Mouse (Mus musculus): ENCODE results near the gene Traf3ip2.

The Traf3ip2 gene

GRCm38 (mm10) chr10:39600115-39600514 is 12.6 kb upstream of the Traf3ip2 start:
- no peak for DNase-seq (ENCODE audit: low read depth, low spot score)

GRCm38 (mm10) chr10:39601068-39601467 is 11.7 kb upstream of the Traf3ip2 start:
- no peak for DNase-seq (ENCODE audit: low read depth, low spot score)

GRCm38 (mm10) chr10:39606434-39606833 is 6.3 kb upstream of the Traf3ip2 start:
- DNase-seq (ENCODE audit: low read depth, low spot score) = no peak

GRCm38 (mm10) chr10:39611234-39611633 is 1.5 kb upstream of the Traf3ip2 start:
- DNase-seq (ENCODE audit: low read depth, low spot score) = no peak

- DNase-seq (ENCODE audit: low read depth, low spot score) = no peak
Measured at GRCm38 (mm10) chr10:39612131-39612530, 603 bp upstream of the Traf3ip2 start.

GRCm38 (mm10) chr10:39612989-39613831 is 476 bp downstream of the Traf3ip2 start:
- DNase-seq (ENCODE audit: low read depth, low spot score) = peak; percentile 67

GRCm38 (mm10) chr10:39613973-39614372 is 1.2 kb downstream of the Traf3ip2 start:
- no peak for DNase-seq (ENCODE audit: low read depth, low spot score)

- DNase-seq (ENCODE audit: low read depth, low spot score) = no peak
Measured at GRCm38 (mm10) chr10:39614676-39615075, 1.9 kb downstream of the Traf3ip2 start.

- no peak for DNase-seq (ENCODE audit: low read depth, low spot score)
Measured at GRCm38 (mm10) chr10:39615531-39616229, 2.9 kb downstream of the Traf3ip2 start.

- DNase-seq (ENCODE audit: low read depth, low spot score) = no peak
Measured at GRCm38 (mm10) chr10:39616230-39616590, 3.5 kb downstream of the Traf3ip2 start.

GRCm38 (mm10) chr10:39616626-39617025 is 3.9 kb downstream of the Traf3ip2 start:
- DNase-seq (ENCODE audit: low read depth, low spot score) = no peak

- DNase-seq (ENCODE audit: low read depth, low spot score) = peak; percentile 82
Measured at GRCm38 (mm10) chr10:39618431-39618830, 5.7 kb downstream of the Traf3ip2 start.

GRCm38 (mm10) chr10:39620626-39621025 is 7.9 kb downstream of the Traf3ip2 start:
- no peak for DNase-seq (ENCODE audit: low read depth, low spot score)

- no peak for DNase-seq (ENCODE audit: low read depth, low spot score)
Measured at GRCm38 (mm10) chr10:39623806-39624205, 11.1 kb downstream of the Traf3ip2 start.

GRCm38 (mm10) chr10:39624837-39625625 is 12.3 kb downstream of the Traf3ip2 start:
- no peak for DNase-seq (ENCODE audit: low read depth, low spot score)

- no peak for DNase-seq (ENCODE audit: low read depth, low spot score)
Measured at GRCm38 (mm10) chr10:39625626-39626260, 13.0 kb downstream of the Traf3ip2 start.

- DNase-seq (ENCODE audit: low read depth, low spot score) = no peak
Measured at GRCm38 (mm10) chr10:39626376-39626775, 13.6 kb downstream of the Traf3ip2 start.

- peak; percentile 80 for DNase-seq (ENCODE audit: low read depth, low spot score)
Measured at GRCm38 (mm10) chr10:39628799-39629517, 16.2 kb downstream of the Traf3ip2 start.

GRCm38 (mm10) chr10:39629746-39630552 is 17.2 kb downstream of the Traf3ip2 start:
- no peak for DNase-seq (ENCODE audit: low read depth, low spot score)

- no peak for DNase-seq (ENCODE audit: low read depth, low spot score)
Measured at GRCm38 (mm10) chr10:39630811-39631210, 18.1 kb downstream of the Traf3ip2 start.

Measured in ES-CJ7 (cell line).